Mouse (Mus musculus): ENCODE measurements around the gene Irak2.

DNA sequence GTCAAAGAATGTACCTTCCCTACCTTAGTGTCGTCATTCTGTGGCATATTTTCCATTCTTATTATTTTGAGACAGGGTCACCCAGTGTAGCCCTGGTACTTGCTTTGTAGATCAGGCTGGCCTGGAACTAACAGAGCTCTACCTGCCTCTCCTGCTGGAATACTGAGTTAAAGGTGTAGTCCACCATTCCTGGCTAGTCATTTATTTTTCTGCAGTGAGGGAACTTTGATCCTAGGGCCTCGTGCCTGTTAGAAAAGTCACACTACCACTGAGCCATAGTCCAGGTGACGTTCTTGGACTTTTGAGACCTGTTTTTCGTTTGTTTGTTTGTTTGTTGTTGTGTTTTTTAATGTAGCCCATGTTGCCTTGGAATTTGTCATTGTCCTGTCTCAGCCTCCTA, 934 bp downstream of the Irak2 start:
- no peak for TF ChIP-seq POLR2A (IDR thresholded peaks at IDR 0.05; ENCODE audit: borderline replicate concordance, low read depth, low read length)
- no peak for TF ChIP-seq CTCF (IDR thresholded peaks at IDR 0.05; ENCODE audit: low read depth, low read length)

All from bone marrow macrophage, adult 2 months (primary cell).